18 mouse cellular contexts compared by ENCODE assay signal in genomic region chr12:100586601-100587000, GRCm38 (mm10).
DNase-seq lines count a peak whose midpoint lies in the region.
"Had no signal": no experiment of that assay in that cellular context is flagged by ENCODE, and none has a peak within 500 bp of the region (broad histone marks: within the 10 kb centered on the region; RNA-seq: fewer than 3 reads in every experiment).

No protein-coding gene starts in this region.

- DNase-seq in layer of hippocampus, adult 11-12 months (ENCODE audit: low spot score), result peak; percentile 51
- no peak for DNase-seq in layer of hippocampus, postnatal 25 days (ENCODE audit: extremely low spot score in 1 of 2, low spot score in 1 of 2)
- peak; percentile 60 for DNase-seq in layer of hippocampus, adult 9-11 months
- DNase-seq in layer of hippocampus, postnatal 10 days (ENCODE audit: low spot score in 2 of 2), result no peak
- peak; percentile 83 for DNase-seq in brain, adult 2 months (ENCODE audit: low read depth, low spot score)
- peak; percentile 77 for DNase-seq in telencephalon, adult 2 months (ENCODE audit: low read depth, low spot score)
- DNase-seq: adrenal gland, adult 2 months; adrenal gland, postnatal 14 days; cerebellum, adult 11-12 months; cerebellum, adult 8-10 months; cerebellum, postnatal 10 days; cerebellum, postnatal 36 days; embryo, embryonic 11 days; gastrocnemius, postnatal 10 days; gastrocnemius, postnatal 36 days; heart, adult 2 months; heart, postnatal 14 days; heart, postnatal 4 days had no signal

Comparison
In these comparisons a context has a peak if more than half of its experiments do, and no peak if none do; other contexts are left out.
1. DNase-seq: peak in layer of hippocampus, adult 11-12 months (single experiment), layer of hippocampus, adult 9-11 months (single experiment), brain, adult 2 months (single experiment) and telencephalon, adult 2 months (single experiment); none in layer of hippocampus, postnatal 25 days (0 of 2) and layer of hippocampus, postnatal 10 days (0 of 2).